Mouse (Mus musculus) heart, embryonic 11.5 days (tissue): ENCODE measurements around the gene F2rl3. TPM values are rescaled to one million over a fixed set of nuclear protein-coding genes. Genes with fewer than 3 reads are reported as not detected.

ENCODE experiments used
- ATAC-seq: fragments of 200-750 bp; cut with Nextera tagmentation; replicated peaks from 2 replicates; pipeline ENCODE4 v1.8.0; 2017; ENCODE audit warnings: moderate library complexity; ENCODE audit not compliant: insufficient number of reproducible peaks, low FRiP score, low TSS enrichment
- H3K27ac ChIP-seq: fragments of 300-500 bp; sonication (generic); 2 replicates; pipeline ENCODE4 v1.5.1; 2014; ENCODE audit warnings: mild to moderate bottlenecking, low read depth, low read length
- H3K27me3 ChIP-seq: fragments of 300-500 bp; sonication (generic); 2 replicates; pipeline ENCODE4 v1.6.1; 2014; ENCODE audit warnings: mild to moderate bottlenecking, low read length, mixed read lengths; ENCODE audit not compliant: control insufficient read depth, insufficient read depth
- H3K36me3 ChIP-seq: fragments of 300-500 bp; sonication (generic); 2 replicates; pipeline ENCODE4 v1.6.1; 2014; ENCODE audit warnings: mild to moderate bottlenecking, low read length, moderate library complexity, mixed read lengths; ENCODE audit not compliant: control insufficient read depth, insufficient read depth
- H3K4me1 ChIP-seq: fragments of 300-500 bp; sonication (generic); 2 replicates; pipeline ENCODE4 v1.6.1; 2014; ENCODE audit warnings: low read length; ENCODE audit not compliant: control insufficient read depth, insufficient read depth
- H3K4me2 ChIP-seq: fragments of 300-500 bp; sonication (generic); 2 replicates; pipeline ENCODE4 v1.6.1; 2014; ENCODE audit warnings: mild to moderate bottlenecking, moderate library complexity
- H3K4me3 ChIP-seq: fragments of 300-500 bp; sonication (generic); 2 replicates; pipeline ENCODE4 v1.5.1; 2014; ENCODE audit warnings: low read depth, low read length
- H3K9ac ChIP-seq: fragments of 300-500 bp; sonication (generic); 2 replicates; pipeline ENCODE4 v1.6.1; 2014; ENCODE audit warnings: mild to moderate bottlenecking, low read depth, low read length, moderate library complexity
- H3K9me3 ChIP-seq: fragments of 300-500 bp; sonication (generic); replicated peaks from 2 replicates; pipeline ENCODE4 v1.6.1; 2016; ENCODE audit warnings: low read length; ENCODE audit not compliant: control insufficient read depth
- whole genome bisulfite sequencing: fragments of 180-500 bp; shearing (Covaris S2); extraction: QIAGEN DNeasy Blood & Tissue Kit; methylation state at CpG from one replicate; pipeline ENCODE4 v1.1.7; 2014; ENCODE audit not compliant: insufficient replicate concordance; 5-methylcytosine and 5-hydroxymethylcytosine counted together
- polyA plus RNA-seq: library from polyadenylated mRNA; unstranded; fragments of >200 nt; fragmentation: Nextera tagmentation; extraction: Ambion mirVana; gene quantifications from 2 replicates; pipeline ENCODE4 v1.2.1, GENCODE M21; 2014

Gene F2rl3
- polyA plus RNA-seq, 1 experiment from 2014 or later = 1.2 TPM

GRCm38 (mm10) chr8:72801583-72801982 is 39.9 kb downstream of the F2rl3 start:
- Histone ChIP-seq H3K9me3 (no peaks in the 10 kb centered on the region), H3K27ac (no peak overlapping the region), H3K9ac (no peak overlapping the region), H3K27me3 (no peaks in the 10 kb centered on the region), H3K4me2 (no peak overlapping the region), H3K36me3 (no peaks in the 10 kb centered on the region), H3K4me3 (no peak overlapping the region), H3K4me1 (no peaks in the 10 kb centered on the region)
- 77% methylated on average over 2 of the region's 2 CpGs for WGBS
- no peak for ATAC-seq

DNA sequence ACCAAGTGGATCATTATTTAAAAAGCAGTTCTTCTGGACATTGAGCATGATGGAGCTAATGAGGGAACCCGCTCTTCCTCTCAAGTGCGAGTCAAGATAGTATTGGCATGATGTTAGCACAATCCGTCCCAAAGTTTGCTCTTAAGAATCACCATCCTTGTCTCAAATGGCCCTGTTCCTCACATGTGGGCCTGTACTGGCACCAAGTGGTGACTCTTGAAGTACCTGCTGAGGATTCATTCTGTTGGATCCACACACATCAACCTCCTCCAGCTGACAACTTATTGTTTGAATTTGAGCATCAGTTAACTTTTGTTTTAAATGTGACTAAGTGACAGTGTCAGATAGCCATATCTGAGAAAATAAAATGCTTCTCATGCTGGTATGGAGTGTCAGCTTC is 51.0 kb downstream of the F2rl3 start:
- H3K4me2 ChIP-seq = no peak overlapping the region
- 90% methylated on average over 3 of the region's 3 CpGs for WGBS
- H3K27ac ChIP-seq = no peak overlapping the region
- no peak for ATAC-seq
- no peak overlapping the region for H3K4me3 ChIP-seq
- no peaks in the 10 kb centered on the region for H3K27me3 ChIP-seq
- no peak overlapping the region for H3K9ac ChIP-seq
- no peaks in the 10 kb centered on the region for H3K4me1 ChIP-seq
- peaks cover 6% of the 10 kb centered on the region; the same call in 1 of the 2 replicates for H3K36me3 ChIP-seq
- no peaks in the 10 kb centered on the region for H3K9me3 ChIP-seq

Other genes starting within 250 kb of the F2rl3 start
- gene Med26, start 213.6 kb upstream of the F2rl3 start, polyA plus RNA-seq = 8.5 and 9.0 TPM in 2 replicates
- 101 and 114 TPM in 2 replicates for gene Smim7, start 190.8 kb upstream of the F2rl3 start, polyA plus RNA-seq
- gene Tmem38a, start 189.8 kb upstream of the F2rl3 start, polyA plus RNA-seq = 55.4 and 64.6 TPM in 2 replicates
- 0.07 and 0.10 TPM in 2 replicates for gene Nwd1, start 115.2 kb upstream of the F2rl3 start, polyA plus RNA-seq
- 152 and 153 TPM in 2 replicates for gene Sin3b, start 38.6 kb upstream of the F2rl3 start, polyA plus RNA-seq